Mouse (Mus musculus): ENCODE measurements at regions not wholly inside any gene's neighbourhood (a gene's known extent, or its start where the extent isn't known, plus 50 kb on each side); places are given as distances from the start of the nearest gene placed in this dataset.
A peak's percentile ranks its signal among the peaks of the same experiment; 100 is the strongest.
"Not testable (repeated sequence)": the region's sequence is repeated elsewhere in the genome, so short reads cannot be mapped to it uniquely, and the experiment has no call there.

- H3K27ac ChIP-seq; intact Hi-C loops (cut with DNase I); H3K4me3 ChIP-seq: not testable (repeated sequence)
- DNase-seq = peak; percentile 20
These were observed 306.4 kb upstream of the 5730507C01Rik start for GRCm38 (mm10) chr12:18207941-18208340.

GRCm38 (mm10) chr12:18216432-18216926, 297.8 kb upstream of the 5730507C01Rik start:
- intact Hi-C loops (cut with DNase I); DNase-seq; H3K4me3 ChIP-seq: not testable (repeated sequence)

GRCm38 (mm10) chr12:18224516-18224915, 289.8 kb upstream of the 5730507C01Rik start:
- TF ChIP-seq CTCF (IDR thresholded peaks at IDR 0.05) = no peak
- Histone ChIP-seq H3K4me3 (no peak overlapping the region), H3K27ac (no peak overlapping the region)
- no peak for DNase-seq
- intact Hi-C loops (cut with DNase I) = no loop called here

More at GRCm38 (mm10) chr12:18216432-18216926, 297.8 kb upstream of the 5730507C01Rik start:
- not testable (repeated sequence) for H3K27ac ChIP-seq

- H3K4me3 ChIP-seq = no peak overlapping the region
- no peak overlapping the region for H3K27ac ChIP-seq
- TF ChIP-seq CTCF (IDR thresholded peaks at IDR 0.05) = no peak
- intact Hi-C loops (cut with DNase I) = no loop called here
- no peak for DNase-seq
These were observed 287.6 kb upstream of the 5730507C01Rik start for GRCm38 (mm10) chr12:18226691-18227090.

- H3K27ac ChIP-seq; intact Hi-C loops (cut with DNase I); H3K4me3 ChIP-seq; DNase-seq: not testable (repeated sequence)
These were observed 282.4 kb upstream of the 5730507C01Rik start for GRCm38 (mm10) chr12:18231896-18232295.

- H3K27ac ChIP-seq; DNase-seq; intact Hi-C loops (cut with DNase I); H3K4me3 ChIP-seq: not testable (repeated sequence)
These were observed 278.0 kb upstream of the 5730507C01Rik start for GRCm38 (mm10) chr12:18236330-18236729.

GRCm38 (mm10) chr12:18237549-18237948, 276.8 kb upstream of the 5730507C01Rik start:
- intact Hi-C loops (cut with DNase I) = no loop called here
- Histone ChIP-seq H3K4me3 (no peak overlapping the region), H3K27ac (no peak overlapping the region)
- DNase-seq = no peak
- TF ChIP-seq CTCF (IDR thresholded peaks at IDR 0.05) = no peak

All from gastrocnemius, adult 2 months (tissue).